In the genomic region with DNA sequence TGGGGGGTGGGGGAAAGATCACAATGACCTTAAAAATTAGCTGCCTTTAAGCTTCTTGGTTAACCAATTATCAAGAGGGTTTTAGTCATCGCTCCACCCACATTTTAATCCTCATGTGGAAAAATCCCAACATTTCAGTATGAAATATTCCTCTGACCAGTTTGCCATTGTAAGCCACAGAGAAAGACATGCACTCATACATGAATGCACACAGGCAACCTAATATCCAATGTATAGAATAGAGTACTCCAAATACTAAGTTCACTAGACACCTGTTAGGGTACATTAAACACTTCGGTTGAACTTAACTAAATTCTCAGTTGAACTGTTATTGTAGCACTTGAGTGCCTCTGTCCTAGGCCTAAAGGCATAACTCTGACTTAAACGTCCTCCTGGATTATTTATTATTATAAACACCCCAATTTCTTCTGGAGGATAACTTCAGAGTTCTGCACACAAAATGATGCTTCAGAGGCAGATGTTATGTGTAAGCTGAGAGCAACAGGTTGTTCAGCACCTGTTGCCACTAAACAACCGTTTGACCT, we compare ENCODE assay signal across 9 mouse cellular contexts. TPM values are rescaled to one million over a fixed set of nuclear protein-coding genes. Genes with fewer than 3 reads are reported as not detected.
A peak's percentile ranks its signal among the peaks of the same experiment; 100 is the strongest.
DNase-seq lines count a peak whose midpoint lies in the region; ATAC-seq and TF ChIP-seq lines count a peak whose summit lies in the region.
"Had no signal": no experiment of that assay in that cellular context is flagged by ENCODE, and none has a peak within 500 bp of the region (broad histone marks: within the 10 kb centered on the region; RNA-seq: fewer than 3 reads in every experiment).

No protein-coding gene starts in this region.

- peak overlapping the region; percentile 99 for H3K9ac ChIP-seq in heart, embryonic 13.5 days
- H3K9ac ChIP-seq in hindbrain, embryonic 12.5 days = no peak overlapping the region

- no peak for TF ChIP-seq CTCF in E14TG2a.4 (conservative IDR thresholded peaks at IDR 0.05; ENCODE audit: low read length)

- WGBS in heart, embryonic 13.5 days = 41% methylated on average over 4 of the region's 4 CpGs
- WGBS in hindbrain, embryonic 12.5 days = 74% methylated on average over 4 of the region's 4 CpGs
- 83% methylated on average over 4 of the region's 4 CpGs for WGBS in macrophage (ENCODE audit: missing documents)

- no peaks in the 10 kb centered on the region for H3K27me3 ChIP-seq in heart, embryonic 13.5 days (replicated peaks)
- H3K27me3 ChIP-seq in E14TG2a.4 (ENCODE audit: insufficient read depth, low read length) = peaks cover 22% of the 10 kb centered on the region
- H3K27me3 ChIP-seq in hindbrain, embryonic 12.5 days = no peaks in the 10 kb centered on the region

- peak overlapping the region; percentile 89 for H3K4me3 ChIP-seq in heart, embryonic 13.5 days
- H3K4me3 ChIP-seq in E14TG2a.4 (replicated peaks; ENCODE audit: low read length) (peak overlapping the region; percentile 97), macrophage (ENCODE audit: inconsistent target) (peak overlapping the region; percentile 66)
- H3K4me3 ChIP-seq in hindbrain, embryonic 12.5 days = peak overlapping the region; percentile 85

- H3K36me3 ChIP-seq in heart, embryonic 13.5 days = no peaks in the 10 kb centered on the region
- peaks cover 16% of the 10 kb centered on the region for H3K36me3 ChIP-seq in E14TG2a.4 (ENCODE audit: insufficient read depth, low read length)
- no peaks in the 10 kb centered on the region for H3K36me3 ChIP-seq in hindbrain, embryonic 12.5 days
- no peaks in the 10 kb centered on the region for H3K36me3 ChIP-seq in macrophage (ENCODE audit: inconsistent target)

- no peak for ATAC-seq in heart, embryonic 13.5 days (ENCODE audit: extremely low read depth, insufficient number of reproducible peaks, low FRiP score, low TSS enrichment)
- ATAC-seq in hindbrain, embryonic 12.5 days (ENCODE audit: low FRiP score) = no peak

- DNase-seq in heart, adult 18-20 months = no peak
- DNase-seq in frontal cortex, adult 2 months (ENCODE audit: extremely low spot score in 1 of 2, low spot score in 1 of 2) = no peak
- no peak for DNase-seq in left cerebral cortex, adult 8-10 months (ENCODE audit: low spot score in 2 of 2)
- DNase-seq in retina, postnatal 1 day = no peak
- DNase-seq: right cerebral cortex, postnatal 14 days had no signal

- H3K4me1 ChIP-seq in heart, embryonic 13.5 days = peaks cover 73% of the 10 kb centered on the region
- peaks cover 69% of the 10 kb centered on the region for H3K4me1 ChIP-seq in E14TG2a.4 (replicated peaks; ENCODE audit: low read depth, low read length)
- H3K4me1 ChIP-seq in hindbrain, embryonic 12.5 days = peaks cover 59% of the 10 kb centered on the region

- H3K9me3 ChIP-seq in heart, embryonic 13.5 days = no peaks in the 10 kb centered on the region
- no peaks in the 10 kb centered on the region for H3K9me3 ChIP-seq in E14TG2a.4 (ENCODE audit: low read length)
- no peaks in the 10 kb centered on the region for H3K9me3 ChIP-seq in hindbrain, embryonic 12.5 days (replicated peaks)

- peak overlapping the region; percentile 76 for H3K4me2 ChIP-seq in heart, embryonic 13.5 days
- H3K4me2 ChIP-seq in hindbrain, embryonic 12.5 days (replicated peaks) = peak overlapping the region; percentile 63

- peaks cover 56% of the 10 kb centered on the region for H3K79me2 ChIP-seq in macrophage (ENCODE audit: inconsistent target)

- H3K27ac ChIP-seq in heart, embryonic 13.5 days (replicated peaks) = peak overlapping the region; percentile 100
- no peak overlapping the region for H3K27ac ChIP-seq in hindbrain, embryonic 12.5 days
- peak overlapping the region; percentile 22 for H3K27ac ChIP-seq in macrophage

RNA-seq across cellular contexts. Expression of a gene that starts 1.9 kb away (rescaled TPM):
- 243 and 250 TPM in 2 replicates for polyA plus RNA-seq in heart, embryonic 13.5 days (2015; fragmentation: Nextera tagmentation; extraction: Ambion mirVana)
- 100 to 1,000 TPM; 711 to 790 TPM for total RNA-seq in heart, adult 18-20 months (2021)
- 62.9 and 63.0 TPM in 2 replicates for polyA plus RNA-seq in hindbrain, embryonic 12.5 days (2016; fragmentation: Nextera tagmentation; extraction: Ambion mirVana)
- 100 to 1,000 TPM in 3 of 26 experiments, 10 to 100 TPM in 23; 21.3 to 208 (median 41.7) TPM for total RNA-seq in macrophage (2018; cell fraction: chromatin; rRNA removed)
- 100 to 1,000 TPM in 19 of 26 experiments, 10 to 100 TPM in 7; 73.2 to 225 (median 128) TPM for total RNA-seq in macrophage (2018; cell fraction: cytosol; rRNA removed)
- 100 to 1,000 TPM in 23 of 26 experiments, 10 to 100 TPM in 3; 86.0 to 312 (median 124) TPM for total RNA-seq in macrophage (2018; cell fraction: nucleus; rRNA removed)
- 155 to 277 TPM (median 164 TPM) in 3 replicates for polyA plus RNA-seq in macrophage (2018)
- polyA plus RNA-seq in frontal cortex, adult 2 months (2012; rRNA removed) = 503 and 558 TPM in 2 replicates
- 100 to 1,000 TPM; 805 to 868 (median 852) TPM for total RNA-seq in left cerebral cortex, adult 8-10 months (2022)
